Mouse (Mus musculus): ENCODE results near the gene AC192777.2.
"Not testable (repeated sequence)": the region's sequence is repeated elsewhere in the genome, so short reads cannot be mapped to it uniquely, and the experiment has no call there.

The AC192777.2 gene

DNA sequence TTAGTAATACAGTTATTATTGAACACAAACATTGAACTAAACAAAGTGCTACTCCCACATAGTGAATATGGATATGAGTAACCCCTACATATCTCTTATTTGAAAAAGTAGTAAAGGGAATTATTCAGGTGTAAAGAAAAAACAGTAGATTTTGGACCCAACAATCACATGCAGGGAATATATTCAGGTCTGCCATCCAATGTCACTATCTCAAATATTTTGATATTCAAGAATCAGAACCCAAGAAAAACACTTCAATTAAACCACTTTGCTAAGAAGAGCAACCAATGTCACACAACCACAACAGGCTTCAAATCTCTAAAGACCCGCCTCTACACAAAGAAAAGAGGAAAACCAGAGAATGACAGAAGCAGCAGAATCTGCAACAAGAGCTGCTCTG lies at the start of gene AC192777.2:
AC192777.2 (plus strand) TSS at position 301 of the 400 bp plus-strand sequence.
- POLR2A ChIA-PET, CTCF ChIA-PET: not testable (repeated sequence)

DNA sequence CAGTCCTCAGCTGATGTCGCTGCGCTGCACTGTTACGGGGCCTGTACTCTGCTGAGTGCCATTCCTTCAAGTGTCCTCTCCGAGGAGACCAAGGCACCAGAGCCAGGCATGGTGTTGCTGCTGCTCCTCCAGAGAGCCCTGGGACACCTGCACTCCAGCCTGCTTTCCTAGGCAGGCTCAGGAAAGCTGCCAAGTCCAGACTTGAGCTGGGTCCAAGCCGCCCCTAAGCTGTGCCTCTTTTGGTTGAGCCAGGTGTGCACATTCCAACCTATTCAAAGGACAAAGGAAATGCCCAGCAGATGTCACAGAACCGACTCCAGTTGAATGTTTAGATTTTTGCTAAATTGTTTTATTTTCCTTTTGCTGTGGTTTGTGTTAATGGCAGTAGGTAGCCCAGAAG lies 20.9 kb downstream of the AC192777.2 start:
- CTCF ChIA-PET, POLR2A ChIA-PET: not testable (repeated sequence)

DNA sequence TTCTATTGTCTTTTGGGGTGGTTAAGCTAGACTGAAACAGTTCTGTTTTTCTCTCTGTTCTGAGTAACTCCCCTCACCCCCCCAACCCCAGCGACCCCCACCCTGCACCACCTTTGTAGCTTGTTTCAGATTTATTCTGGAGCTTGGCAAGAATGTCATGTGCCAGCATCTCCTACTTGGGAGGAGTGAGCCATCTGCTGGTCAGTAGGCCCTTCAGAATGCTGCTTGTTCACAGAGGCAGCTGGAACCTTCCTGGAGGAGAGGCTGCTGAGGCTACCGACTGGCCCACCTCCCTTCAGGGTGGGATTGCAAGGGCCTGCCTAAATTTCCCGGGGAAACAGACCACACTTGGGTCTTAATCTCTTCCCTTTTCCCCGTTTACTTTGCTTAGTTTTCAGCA lies 21.6 kb downstream of the AC192777.2 start:
- CTCF ChIA-PET, POLR2A ChIA-PET: not testable (repeated sequence)
